Mouse (Mus musculus): ENCODE data around the gene Cryba2.

Gene Cryba2

DNA sequence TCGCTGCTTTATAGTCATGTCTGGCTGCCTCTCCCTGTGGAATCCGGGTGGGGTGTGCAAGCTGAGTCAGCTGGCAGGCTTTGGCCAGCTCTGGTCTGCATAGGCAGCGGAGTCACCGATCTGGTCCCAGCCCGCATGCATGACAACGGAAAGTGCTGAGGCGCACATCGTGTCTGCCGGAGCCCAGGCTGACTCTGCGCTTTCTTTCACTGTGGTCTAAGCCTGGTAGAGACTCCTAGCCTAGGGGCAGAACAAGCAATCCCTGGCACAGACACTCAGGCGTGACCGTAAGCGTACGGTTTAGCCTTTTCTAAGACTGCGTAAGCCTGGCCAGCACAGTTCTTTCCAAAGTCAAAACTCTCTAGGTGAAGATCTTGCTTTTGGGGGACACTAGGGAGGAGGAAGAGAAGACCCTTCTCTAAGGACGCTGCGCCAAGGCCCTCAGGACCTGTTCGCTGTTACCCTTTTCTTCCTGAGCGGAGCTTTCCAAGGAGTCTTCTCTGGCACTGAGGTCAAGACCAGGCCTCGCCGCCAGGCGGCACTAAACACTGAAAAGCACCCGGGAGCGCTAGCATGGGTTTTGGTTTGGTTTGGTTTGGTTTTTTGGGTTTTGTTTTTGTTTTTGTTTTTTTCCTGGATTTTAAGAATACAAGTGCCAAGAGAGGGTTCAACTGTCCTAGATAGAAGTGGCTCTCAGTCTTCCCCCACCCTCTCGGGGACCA, at the start of gene Cryba2:
Gene Cryba2 (minus strand): TSS at position 10 of the 722 bp plus-strand sequence.
- DNase-seq (ENCODE audit: low spot score) = no peak

DNA sequence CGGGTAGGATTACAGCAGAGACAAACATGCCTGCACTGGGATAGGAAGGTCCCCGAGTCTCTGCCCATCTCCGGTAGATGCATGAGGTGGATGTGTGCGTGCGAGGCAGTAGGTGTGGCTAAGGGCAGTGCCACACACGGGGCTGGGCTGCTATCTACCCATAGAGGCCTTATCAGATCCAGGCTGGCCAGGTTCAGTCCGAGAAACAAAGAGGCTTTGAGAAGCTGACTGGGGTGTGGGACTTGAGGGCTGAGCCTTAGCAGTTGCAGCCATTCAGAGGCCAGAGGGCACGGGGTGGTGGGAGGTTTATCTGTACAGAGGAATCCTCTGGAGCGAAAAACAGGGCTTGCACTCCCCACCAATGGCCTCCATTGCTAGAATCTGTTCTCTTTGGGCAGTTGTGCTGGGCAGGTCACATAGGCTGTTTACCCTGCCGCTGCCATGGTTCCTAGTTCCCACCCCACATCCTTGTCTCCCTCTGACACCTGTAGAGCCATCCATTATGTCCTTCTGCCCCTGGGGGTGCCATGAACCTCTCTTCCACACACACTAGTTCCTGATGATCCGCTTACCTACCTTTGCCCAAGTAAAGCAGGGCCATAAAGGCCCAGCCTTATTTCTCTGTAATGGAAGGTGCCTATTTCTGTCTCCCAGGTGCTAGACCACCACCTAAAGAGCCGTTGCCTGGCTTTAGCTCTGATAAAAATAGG, 48.9 kb upstream of the Cryba2 start:
- DNase-seq (ENCODE audit: low spot score) = no peak

DNA sequence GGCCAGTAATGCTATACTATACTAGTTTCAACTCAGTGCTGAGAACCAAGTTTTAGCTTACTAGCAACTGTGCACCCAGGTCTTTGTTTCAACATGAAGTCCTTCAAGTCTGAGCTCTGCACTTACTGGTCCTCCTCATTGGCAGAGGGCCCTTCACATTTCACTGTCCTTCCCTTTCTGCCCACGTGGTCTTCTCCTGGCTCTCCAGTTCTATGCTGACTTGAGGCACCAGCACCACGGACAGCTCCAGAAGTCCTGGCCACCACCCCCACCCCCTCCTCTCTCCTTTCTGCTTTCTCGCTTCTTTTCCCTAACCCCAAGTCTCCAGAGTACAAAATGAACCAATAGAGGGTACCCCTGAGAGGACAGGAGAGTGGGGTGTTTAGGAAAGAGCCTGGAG, 46.8 kb upstream of the Cryba2 start:
- no peak for DNase-seq (ENCODE audit: low spot score)

DNA sequence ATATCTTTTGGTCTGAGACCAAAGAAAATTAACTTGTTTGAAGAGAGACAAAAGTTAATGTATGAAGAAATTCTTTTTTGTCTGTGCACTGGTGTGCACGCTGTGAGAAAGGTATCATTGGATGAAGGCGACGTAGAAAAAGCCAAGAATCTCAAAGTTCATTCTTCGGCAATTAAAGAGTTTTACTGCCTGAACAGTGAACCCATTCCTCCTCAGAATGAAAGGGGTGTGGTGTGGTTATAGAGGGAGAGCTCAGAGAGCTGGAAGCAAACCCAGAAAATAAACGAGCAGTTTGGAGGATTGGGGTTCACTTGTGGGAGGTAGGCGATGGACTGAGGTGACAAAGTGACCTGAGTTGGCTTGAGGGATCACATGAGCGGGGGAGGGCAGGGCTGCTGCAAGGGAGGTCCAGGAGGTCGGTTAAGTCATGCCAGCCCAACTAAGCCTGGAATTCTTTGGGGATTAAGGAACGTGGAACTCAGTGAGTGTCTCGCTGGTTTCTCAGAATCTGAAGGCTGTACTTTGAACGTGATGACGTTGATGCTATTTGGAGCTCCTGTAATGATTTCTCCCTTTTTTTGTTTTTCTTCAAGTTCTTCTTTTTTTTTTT, 43.4 kb upstream of the Cryba2 start:
- no peak for DNase-seq (ENCODE audit: low spot score)

DNA sequence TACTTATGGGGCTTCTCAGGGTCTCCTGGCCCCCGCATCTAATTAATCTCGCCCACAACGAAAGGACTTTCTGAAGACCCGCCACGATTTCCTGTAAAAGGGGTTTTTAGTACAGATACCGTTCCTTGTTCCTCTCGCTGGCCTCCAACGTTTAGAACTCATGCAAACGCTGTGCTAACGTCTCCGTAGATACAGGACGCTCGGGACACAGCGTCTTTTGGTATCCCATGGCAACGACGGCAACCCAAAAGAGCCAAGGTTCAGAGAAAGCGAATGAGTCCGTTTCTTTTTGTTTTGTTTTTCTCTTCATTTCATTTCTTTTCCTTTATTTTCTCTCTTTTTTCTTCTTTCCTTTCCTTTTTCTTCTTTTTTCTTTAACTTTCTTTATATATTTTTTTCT, 42.5 kb upstream of the Cryba2 start, which contains the start of gene Cfap65:
Gene Cfap65 (minus strand): TSS at position 198 of the 400 bp plus-strand sequence.
- no peak for DNase-seq (ENCODE audit: low spot score)

DNA sequence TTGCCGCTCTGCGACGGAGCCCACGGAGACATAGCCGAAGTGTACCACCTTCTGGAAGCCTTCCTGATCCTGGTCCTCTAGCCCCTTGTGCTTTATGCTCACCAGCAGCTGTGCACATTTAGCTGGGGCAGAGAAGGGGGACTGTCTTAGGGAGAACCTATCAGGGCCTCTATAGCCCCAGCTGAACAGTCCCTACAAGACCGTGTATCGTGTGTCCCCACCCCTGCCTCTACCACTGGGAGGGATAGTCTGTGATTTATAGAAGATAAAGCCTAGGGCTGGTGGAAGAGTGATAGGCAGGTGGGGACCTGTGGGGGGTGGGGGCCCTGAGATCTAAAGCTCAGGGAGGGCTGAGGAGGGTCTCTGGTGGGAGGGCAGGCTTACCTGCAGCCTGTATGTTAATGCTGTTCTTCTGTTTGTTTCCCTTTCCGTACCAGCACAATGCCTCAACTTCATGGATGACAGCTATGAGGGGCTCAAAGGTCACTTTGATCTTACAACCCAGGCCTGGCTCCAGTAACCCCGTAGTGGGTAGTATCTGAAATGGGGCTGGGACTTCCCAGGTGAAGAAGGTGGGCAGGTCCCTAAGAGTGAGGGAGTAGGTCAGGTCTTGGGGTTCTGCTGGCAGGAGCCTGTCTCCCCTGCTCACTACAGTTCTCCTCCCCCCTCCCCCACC, 34.8 kb upstream of the Cryba2 start:
- no peak for DNase-seq (ENCODE audit: low spot score)

DNA sequence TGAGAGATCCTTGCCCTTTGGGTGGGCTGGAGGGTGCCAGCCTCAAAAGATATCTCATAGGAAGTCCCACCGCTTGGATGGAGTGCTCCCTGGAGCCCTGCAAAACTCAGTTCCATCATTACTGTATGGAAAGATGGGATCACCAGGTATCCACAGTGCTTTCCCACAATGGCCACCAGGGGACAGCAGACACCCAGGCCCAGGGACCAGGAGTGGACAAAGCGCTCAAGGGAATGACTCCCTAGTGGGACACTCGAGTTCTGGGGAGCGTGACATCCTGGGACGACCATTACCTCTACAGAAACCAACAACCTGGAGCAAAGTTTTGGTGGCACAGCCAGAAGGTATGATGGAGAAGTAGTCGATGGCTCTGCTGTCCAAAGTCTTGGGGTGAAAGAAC, 33.8 kb upstream of the Cryba2 start:
- no peak for DNase-seq (ENCODE audit: low spot score)

DNA sequence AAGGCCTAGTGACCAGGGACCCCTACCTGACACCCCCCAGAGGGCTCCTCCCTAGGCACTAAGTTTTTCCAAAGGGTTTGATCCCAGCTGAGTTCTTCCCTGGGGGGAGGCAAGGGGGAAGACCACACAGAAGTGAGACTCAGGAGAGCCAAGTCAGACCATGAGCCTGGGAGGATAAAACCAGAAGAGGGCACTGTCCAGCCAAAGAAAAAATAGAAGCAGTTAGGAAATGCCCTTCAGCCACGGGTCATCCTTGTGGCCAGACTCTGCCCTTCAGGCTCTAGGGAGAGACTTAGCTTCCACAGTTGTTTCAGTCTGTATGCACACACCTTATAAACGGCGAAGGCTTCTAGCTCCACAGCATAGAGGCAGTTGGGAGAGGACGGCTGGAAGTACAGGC, 31.5 kb upstream of the Cryba2 start:
- DNase-seq (ENCODE audit: low spot score) = no peak

DNA sequence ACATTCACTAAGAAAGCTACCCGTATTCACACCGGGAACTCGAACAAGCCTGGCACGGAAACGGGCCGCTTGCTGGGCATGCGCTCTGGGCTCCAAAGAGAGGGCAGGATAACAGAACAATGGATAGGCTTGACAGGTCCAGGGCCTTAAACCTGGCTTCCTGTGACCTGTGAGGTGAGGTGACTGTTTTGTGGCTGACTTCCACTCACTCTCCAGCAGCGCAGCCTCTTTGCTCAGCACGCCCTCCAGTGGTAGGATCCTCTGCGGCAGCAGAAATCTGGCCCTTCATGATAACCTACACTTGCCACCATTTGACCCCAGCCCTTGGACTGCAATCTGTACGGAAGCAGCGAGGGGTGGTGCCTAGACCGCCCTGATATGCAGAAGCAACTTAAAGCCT, 22.8 kb upstream of the Cryba2 start:
- DNase-seq (ENCODE audit: low spot score) = no peak

DNA sequence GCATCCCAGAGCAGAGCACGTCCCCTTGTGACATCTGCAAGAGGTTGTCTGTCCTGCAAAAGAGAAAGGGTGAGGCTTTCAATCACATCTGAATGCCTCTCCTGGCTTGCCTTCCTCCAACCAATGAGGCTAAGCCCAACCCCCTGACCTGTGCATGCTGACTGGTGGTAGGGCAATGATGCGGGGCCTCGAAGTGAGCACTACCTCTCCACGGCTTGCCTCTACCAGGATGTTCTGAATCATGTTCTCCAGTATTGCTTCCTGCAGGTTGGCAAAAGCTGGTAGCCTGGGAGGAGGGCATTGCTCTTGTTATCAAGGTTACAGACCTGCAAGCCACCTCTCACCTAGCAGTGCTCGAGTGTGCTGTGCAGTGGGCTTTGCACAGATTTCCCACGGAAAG, 9.2 kb upstream of the Cryba2 start:
- DNase-seq (ENCODE audit: low spot score) = no peak

DNA sequence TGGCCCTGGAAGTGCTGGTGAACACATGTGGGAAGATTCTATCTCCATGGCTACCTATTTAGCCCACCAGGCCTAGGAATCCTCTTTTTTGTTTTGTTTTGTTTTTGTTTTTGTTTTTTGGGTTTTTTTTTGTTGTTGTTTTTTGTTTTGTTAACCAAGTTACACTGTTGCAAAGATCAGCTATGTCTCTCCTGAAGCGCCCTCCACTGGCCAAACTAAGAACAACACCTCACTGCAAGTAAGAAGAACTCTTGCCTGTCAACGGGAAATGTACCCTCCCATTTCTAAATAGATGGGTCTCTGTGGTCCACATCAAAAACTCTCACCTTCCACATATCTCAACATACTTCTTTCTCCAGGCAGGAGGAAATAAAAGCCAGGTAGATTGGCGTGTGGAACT, 8.7 kb upstream of the Cryba2 start:
- DNase-seq (ENCODE audit: low spot score) = no peak

DNA sequence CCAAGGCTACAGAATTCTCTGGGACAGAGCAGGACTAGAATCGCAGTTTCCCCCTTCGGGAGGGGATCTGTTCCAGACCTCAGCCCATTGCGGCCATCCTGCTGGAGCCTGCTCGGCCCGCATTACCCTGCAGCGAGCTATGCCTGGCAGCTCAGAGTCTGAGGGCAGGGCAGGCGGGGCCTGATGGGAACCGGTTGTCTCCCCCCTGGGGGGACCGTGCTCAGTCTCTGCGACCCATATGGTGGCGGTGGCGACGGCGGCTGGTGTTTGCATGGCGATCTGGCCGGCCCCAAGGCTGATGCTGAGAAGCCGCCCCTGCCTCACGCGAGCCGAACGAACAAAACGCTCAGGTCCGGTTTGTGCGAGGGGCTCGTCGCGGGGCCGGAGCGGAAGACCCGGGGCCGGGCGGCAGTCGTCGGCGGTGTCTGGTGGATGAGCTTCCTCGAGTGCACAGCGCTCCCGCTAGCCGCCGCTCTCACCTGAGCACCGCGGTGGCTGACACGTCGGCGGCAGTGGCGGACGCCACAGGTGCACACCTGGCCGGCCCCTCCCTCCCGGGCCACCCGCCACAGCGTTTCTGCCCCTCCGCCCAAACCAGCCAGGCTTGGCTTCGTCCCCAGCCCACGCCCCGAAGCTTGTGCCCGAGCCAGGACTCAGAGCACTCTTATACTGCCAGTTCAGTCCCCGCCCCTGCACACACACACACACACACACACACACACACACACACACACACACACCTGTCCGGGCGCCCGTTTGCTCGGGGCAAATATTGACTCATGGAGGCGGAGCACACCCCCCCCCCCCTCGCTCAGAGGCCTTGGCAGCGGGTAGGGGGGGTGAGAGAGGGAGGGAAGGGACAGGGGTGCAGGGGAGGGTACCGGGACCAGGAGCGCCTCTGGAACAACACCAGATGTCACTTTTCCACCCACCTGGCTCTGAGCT, 7.7 kb upstream of the Cryba2 start:
- DNase-seq (ENCODE audit: low spot score) = no peak

DNA sequence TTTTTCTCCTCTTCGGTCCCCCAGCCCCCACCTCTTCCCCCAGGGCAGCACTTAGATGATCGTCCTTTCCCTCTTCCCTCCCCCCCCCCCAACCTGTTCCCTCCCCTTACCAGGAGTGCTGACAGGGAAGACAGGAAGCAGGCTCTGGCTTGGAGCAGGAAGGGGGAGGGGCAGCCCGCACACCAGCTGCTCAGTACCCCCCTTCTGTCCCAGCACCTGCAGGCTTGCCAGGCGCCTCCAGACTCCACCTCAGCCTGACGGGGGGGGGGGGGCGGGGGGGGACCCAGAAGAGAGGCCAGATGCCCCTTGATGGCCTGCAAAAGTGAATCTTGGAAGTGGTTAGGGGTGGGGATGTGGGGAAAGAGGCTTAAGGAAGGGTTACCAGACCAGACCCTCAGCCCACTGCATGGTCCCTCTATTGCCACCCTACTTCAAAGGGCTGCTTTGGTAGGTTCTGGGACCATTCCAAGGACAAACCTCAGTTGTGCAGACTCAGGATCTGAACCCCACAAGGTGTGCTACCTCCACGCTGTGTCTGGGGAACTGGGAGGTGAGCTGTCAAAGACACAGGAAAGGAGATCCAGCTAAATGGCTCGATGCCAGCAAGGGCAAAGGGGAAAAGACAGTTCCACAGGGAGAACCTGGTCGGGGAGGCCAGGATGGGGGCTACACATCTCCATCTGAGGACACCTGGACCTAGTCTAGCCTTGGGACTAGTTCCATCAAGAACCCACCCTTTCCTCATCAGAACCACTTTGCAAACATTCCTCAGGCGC, 5.9 kb upstream of the Cryba2 start:
- DNase-seq (ENCODE audit: low spot score) = no peak

DNA sequence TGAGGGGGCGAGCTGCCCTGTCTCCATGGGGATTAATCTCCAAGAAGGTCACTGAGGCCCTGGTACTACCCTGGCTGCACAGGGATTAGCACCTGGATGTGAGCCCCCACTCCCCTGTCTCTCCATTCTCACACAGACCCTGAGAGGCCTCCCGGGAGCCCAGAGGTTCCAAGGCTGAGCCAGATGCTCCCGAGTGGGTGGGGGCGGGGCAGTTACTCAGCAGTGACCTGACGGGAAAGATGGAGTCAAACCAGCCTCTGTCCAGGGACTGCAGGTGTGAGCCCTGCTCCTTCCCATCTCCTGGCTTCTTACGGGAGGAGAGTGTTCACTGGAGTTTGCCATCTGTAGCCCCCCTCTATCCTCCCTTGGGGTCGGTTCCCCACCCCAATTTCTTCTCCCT, 5.0 kb upstream of the Cryba2 start:
- DNase-seq (ENCODE audit: low spot score) = no peak

DNA sequence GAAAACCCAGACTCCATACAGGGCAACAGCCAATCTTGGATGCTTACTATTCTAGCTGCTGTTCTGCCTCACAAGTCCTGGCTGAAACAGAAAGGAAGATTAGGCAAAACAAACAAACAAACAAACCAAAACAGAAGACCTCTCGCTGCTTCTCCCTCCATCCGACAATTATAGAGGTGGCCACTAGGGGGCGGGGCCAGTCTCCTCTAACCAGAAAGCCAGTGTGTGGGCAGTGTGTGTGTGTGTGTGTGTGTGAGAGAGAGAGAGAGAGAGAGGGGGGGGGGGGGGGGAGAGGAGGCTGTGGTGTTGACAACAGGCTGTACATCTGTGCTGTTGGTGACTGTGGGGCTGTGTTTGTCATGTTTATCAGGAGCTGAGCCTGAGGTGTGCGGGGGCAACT, 2.0 kb upstream of the Cryba2 start:
- DNase-seq (ENCODE audit: low spot score) = no peak

DNA sequence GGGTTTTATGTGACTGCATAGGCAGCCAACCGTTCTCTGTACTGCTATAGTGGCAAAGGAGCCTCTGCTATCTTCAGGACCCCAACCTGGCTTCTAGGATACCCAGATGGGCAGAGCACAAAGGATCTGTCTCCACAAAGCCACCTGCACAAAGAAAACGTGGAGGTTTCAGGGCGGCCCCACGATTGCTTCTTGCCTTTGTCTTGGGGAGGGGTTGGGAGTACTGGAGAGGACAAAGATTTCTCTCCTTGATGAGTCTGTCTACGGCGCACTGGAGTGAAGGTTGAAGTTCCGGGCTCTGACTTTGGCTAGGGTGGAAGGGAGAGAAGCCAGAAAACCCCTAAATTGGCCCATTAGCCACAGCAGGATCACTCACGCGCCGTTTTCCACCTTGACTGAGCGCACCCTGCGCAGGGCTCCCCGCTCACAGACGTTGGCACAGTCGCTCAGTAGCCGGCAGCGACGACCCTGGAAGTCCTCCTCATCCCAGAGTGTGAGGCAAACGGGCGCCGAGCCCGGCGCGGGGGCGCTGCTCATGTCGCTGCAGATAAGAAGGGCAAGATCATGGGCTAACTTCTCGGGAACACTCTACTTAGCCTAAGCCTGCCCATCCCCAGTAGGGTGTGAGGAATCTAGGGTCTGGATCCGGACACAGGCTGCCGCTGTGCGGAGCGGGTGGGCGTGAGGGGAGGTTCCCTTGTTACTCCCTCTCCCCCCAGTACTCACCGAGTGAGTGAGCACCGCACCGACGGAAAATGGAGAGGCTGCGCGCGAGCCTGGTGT, 401 bp downstream of the Cryba2 start:
- no peak for DNase-seq (ENCODE audit: low spot score)

DNA sequence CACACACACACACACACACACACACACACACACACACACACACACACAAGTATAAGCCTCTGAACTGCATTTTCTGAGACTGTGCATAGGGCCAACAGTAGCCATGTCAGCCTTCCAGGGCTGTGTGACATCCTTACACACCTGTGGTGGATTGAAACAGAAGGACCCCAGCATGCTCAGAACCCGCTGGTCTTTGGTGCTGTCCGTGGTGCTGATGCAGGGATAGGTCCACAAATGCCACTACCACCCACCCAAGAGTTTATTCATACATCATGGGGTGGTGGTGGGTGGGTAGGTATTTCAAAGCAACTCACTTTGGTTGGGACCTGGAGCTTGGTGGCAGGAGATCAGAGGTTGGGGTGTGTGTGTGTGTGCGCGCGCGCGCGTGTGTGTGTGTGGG, 1.4 kb downstream of the Cryba2 start:
- DNase-seq (ENCODE audit: low spot score) = no peak

DNA sequence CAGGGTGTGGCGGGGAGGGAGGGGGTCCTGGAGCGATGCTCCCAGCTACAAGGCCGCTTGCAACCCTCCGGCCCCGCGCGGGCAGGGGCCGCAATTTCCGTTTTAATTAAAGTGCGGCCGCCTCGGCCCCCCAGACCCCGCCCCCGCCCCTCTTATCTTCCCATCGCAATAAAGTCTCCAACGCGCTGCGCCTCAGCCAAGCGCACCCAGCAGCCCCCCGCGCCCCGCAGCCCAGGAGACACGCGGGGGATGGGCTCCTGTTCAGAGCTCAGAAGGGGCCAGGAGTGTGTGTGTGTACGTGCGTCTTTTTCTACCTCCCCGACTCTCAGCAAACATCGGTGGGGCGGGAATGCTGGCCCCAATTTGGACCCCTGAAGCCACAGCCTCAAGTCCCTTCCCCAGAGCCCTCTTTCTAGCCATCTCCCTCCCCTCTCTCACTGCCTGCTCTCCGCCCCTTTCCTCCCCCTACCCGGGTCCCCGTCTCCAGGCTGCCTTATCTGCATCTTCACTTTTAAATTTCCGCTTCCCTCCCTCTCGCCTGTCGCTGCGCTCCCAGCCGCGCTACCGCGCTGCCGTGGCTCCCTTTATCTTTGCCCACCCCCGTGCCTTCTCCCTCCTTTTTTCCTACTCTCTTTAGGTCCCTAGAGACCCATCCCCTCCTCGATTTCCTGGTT, 7.4 kb downstream of the Cryba2 start, which contains the start of gene Fev:
Gene Fev (minus strand): TSS at position 51 of the 674 bp plus-strand sequence.
- DNase-seq (ENCODE audit: low spot score) = no peak
